Mouse (Mus musculus) splenic B cell, adult 2 months (primary cell): ENCODE results near the gene Bend4.

Experiments used
- DNase-seq: peaks from one replicate; pipeline ENCODE4 v3.0.0-alpha.2; 2011; ENCODE audit warnings: low read depth, low spot score
- H3K27me3 ChIP-seq: 2 replicates; pipeline ENCODE4 v1.6.1; 2012; ENCODE audit warnings: mild to moderate bottlenecking, low read length, moderate library complexity, mixed read lengths; ENCODE audit not compliant: control insufficient read depth, poor library complexity, insufficient read depth, severe bottlenecking
- H3K36me3 ChIP-seq: 2 replicates; pipeline ENCODE4 v1.6.1; 2012; ENCODE audit warnings: mild to moderate bottlenecking, low read length, moderate library complexity, mixed read lengths; ENCODE audit not compliant: control insufficient read depth, poor library complexity, insufficient read depth, severe bottlenecking

Bend4 gene

DNA sequence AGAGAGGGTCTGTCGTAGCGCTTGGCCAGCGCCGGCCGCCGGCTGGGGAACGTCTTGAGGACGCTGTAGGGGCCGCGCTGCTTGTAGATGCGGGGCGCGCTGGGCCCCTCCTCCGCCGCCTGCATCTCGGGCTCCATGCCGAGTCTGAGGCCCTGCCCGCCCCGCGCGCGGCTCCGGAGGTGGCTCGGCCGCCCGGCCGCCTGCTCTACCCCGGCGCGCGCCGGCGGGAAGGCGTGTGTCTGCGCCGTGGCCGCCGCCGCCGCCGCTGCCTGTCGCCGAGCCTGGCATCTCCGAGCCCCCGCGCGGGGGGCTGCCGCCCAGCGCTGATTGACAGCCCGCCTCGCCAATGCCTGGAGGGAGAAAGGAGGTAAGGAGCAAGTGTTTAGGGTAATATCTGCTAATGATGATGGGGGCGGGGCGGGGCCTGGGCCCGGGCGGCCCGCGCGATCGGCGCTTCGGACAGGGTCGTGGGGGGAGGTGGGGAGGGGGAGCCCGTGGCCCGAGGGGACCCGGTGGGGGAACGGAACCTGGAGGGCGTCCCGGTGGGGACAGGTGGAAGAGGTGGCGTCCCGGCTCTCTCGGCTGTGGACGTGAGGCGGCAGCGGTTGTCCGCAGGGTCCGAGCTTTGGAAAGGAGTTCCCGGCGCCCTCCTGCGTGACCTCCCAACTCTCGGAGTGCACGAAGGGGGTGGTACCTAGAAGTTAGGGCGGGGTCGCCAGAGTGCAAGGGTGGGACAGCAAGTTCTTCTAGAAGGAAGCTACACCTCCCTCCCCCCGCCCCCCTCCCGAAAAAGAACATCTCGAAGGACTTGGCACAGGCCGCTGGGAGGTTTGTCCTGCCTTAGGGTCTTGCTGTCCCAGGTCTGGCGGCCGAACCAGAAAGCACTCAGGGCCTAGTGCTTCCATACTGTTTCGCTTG is at the start of gene Bend4:
Bend4 (minus strand) TSS at position 868 of the 918 bp plus-strand sequence.
- Histone ChIP-seq H3K36me3 (no peaks in the 10 kb centered on the region), H3K27me3 (no peaks in the 10 kb centered on the region; the same call in 1 of the 2 replicates)
- peak; percentile 61 for DNase-seq

DNA sequence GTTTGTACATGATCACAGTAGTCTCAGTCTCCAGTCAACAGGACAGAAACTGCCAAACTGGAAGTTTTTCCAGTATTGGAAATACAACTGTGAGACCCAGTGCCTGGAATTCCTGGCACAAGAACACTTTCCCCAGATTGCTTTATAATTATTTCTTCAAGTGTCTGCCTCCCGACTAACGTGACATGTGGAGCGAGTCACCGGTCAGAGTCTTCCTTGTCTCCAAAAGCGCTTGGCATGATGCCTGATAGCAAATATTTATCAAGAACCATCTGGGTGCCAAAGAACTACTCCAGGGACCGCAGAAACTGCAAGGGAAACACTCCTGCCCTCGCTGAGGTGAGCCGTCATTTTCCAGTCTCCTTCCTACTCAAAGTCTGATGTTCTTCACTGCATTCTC is 45.6 kb upstream of the Bend4 start:
- no peak for DNase-seq
- H3K27me3 ChIP-seq: no peaks in the 10 kb centered on the region
- no peaks in the 10 kb centered on the region for H3K36me3 ChIP-seq

DNA sequence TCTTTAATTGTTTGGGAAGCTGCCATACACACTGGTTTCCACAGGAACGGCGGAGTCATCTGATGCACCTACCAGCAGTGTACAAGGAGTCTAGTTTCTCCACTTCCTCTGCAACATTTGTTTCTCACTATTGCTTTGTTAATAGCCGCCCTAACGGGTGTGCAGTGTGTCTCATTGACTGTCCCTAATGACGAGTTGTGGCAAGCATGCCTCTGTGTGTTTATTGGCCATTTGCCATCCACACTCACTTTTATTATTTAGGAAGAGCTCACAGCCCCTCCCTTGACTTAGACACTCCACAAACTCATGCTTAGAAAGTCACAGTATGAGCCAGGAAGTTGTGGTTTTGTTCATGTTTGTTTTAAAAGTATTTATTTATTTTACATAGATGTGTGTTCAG is 45.0 kb upstream of the Bend4 start:
- Histone ChIP-seq H3K27me3 (no peaks in the 10 kb centered on the region), H3K36me3 (no peaks in the 10 kb centered on the region)
- no peak for DNase-seq

DNA sequence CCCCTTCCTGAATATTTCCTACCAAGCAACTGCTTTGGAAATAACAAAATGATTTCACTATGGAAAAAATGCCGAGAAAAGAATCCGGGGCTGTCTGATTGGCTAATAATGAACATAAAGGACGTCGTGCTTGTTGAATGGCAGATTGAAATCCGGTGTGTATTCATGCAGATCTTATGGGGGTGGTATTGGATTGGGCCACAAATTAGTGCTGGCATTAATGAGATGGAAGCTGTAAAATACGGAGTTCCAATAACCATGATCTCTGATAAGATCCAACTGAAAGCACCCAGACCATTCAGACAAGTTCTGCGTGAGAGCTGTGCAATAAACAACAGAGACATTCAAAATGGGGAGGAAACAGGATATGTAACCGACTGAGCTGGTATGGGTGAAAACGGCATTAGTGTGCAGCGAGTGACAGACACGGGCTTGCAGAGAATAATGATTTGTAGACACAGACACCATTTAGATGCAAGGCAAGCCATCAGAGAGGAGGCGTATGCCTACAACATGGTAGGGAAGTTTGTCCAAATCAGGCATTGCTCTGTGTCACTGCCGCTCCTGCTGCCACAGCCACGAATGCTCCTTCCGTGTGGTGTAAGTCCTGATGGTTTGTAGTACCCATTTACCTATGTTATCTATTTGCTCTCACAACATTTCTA is 38.9 kb upstream of the Bend4 start:
- H3K27me3 ChIP-seq: no peaks in the 10 kb centered on the region
- DNase-seq: no peak
- no peaks in the 10 kb centered on the region for H3K36me3 ChIP-seq

DNA sequence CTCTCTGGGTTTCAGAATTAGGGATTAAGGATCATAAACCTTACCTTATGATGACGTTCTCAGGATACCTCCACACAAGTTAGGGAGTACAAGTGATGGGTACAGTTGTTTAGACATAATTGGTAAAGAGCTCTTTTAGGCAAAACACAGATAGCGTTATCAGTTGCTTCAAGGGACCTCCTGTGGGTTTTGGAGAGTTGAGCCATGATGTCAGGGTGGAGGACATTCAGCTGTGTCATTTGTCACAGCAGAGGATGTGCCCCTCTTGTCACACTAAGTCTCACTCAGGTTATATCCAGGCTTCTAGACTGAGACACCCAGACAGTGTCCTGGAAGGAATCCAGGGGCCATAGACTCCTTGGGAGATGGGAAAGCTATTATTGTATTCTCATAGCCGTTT is 36.8 kb upstream of the Bend4 start:
- no peaks in the 10 kb centered on the region for H3K27me3 ChIP-seq
- H3K36me3 ChIP-seq: no peaks in the 10 kb centered on the region
- no peak for DNase-seq

DNA sequence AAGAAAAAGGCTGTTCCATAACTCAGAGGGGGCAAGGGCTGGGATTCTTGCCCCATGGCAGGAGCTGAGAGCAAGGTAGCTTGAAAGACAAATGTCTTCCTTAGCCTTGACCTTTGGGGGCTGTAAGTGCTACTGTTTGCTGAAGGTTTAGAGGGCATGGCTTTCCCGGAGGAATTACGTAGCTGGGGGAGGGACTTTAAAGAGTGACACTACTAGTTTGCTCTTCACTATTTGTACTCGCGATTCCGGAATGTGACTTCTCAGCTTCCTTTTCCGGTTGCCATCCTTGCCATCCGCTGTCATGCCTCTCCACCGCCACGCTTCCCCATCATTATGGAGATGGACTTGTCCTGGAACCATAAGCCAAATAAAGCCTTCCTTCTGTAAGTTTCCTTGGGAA is 35.5 kb upstream of the Bend4 start:
- Histone ChIP-seq H3K36me3 (no peaks in the 10 kb centered on the region), H3K27me3 (no peaks in the 10 kb centered on the region)
- DNase-seq: no peak

DNA sequence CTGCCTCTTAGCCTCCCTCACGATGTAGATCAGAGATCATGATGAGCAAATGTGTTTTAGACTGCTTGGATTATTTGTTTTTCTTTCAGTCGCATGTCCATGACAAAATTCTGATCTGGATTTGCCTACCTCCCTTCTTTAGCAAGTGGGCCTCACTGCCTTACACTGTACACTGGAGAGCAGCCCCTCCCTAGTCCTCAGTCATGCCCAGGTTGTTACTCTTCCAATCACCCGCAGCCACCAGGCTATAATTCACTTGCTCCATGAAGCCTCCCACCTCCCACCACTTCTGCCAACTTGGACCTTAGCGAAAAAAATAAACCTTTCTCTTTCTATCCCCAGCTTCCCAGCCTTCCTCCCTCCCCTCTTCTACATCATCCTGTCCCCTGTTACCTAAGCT is 34.2 kb upstream of the Bend4 start:
- Histone ChIP-seq H3K27me3 (no peaks in the 10 kb centered on the region), H3K36me3 (no peaks in the 10 kb centered on the region)
- DNase-seq: no peak

DNA sequence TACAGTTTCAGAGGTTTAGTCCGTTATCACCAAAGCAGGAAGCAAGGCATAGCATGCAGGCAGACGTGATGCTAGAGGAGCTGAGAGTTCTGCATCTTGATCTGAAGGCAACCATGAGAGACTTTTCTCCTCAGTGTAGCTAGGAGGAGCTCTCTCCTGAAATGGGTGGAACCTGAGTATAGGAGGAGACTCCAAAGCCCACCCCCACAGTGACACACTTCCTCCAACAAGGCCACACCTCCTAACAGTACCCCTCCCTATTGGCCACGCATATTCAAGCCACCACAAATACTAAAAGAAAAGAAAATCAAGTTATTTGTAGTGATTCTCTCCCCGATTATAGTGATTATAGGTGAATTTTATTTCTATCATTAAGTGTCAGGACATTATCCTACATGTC is 28.7 kb upstream of the Bend4 start:
- H3K27me3 ChIP-seq: no peaks in the 10 kb centered on the region
- peak; percentile 15 for DNase-seq
- H3K36me3 ChIP-seq: no peaks in the 10 kb centered on the region

DNA sequence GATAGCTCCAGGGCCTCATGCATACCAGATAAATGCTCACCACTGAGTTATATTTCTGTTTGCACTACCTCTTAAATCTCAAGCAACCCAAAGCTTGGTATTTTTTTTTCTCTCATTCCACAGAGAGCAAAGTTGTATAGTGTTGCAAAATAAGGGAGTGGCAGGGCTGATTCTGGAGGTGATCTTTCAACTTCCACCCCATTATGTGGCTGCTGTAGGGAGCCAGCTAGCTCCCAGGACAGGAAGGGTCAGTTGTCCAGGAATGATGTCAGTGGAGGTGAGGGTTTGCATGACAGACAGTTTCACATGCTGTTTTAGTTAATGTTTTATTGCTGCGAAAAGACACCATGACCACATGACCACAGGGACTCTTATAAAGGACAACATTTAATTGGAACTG is 26.2 kb upstream of the Bend4 start:
- no peak for DNase-seq
- Histone ChIP-seq H3K27me3 (no peaks in the 10 kb centered on the region), H3K36me3 (no peaks in the 10 kb centered on the region)

DNA sequence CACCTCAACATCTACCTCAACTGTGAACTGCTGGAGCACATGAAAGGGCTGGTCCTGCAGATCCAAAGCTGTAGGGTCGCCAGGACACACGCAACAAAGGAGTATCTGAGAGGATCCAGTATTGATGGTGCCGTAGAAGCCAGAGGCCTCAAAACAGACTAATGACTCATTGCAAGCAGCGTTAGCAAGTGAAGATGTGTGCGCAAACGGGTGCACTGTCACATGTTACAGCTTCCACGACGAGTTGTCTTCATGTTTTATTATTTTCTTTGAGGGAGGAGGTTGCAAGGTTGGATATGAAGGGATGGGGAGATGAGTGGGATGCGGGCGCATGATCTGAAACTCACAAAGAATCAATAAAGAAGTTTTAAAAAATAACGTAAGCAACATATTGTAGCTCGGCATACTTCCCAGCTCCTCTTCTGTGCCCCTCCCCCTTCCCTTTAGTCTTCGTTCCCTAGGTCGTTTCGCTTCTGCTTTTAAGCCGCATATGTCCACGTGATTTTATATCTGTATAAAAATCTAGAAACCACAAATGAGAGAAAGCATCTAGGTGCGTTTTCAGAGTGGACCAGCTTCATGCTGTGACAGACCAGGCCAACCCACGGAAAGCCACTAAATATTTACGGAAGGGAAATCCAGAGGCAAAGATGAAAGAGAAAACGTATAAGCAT is 22.0 kb upstream of the Bend4 start:
- no peaks in the 10 kb centered on the region for H3K27me3 ChIP-seq
- peak; percentile 75 for DNase-seq
- no peaks in the 10 kb centered on the region for H3K36me3 ChIP-seq

DNA sequence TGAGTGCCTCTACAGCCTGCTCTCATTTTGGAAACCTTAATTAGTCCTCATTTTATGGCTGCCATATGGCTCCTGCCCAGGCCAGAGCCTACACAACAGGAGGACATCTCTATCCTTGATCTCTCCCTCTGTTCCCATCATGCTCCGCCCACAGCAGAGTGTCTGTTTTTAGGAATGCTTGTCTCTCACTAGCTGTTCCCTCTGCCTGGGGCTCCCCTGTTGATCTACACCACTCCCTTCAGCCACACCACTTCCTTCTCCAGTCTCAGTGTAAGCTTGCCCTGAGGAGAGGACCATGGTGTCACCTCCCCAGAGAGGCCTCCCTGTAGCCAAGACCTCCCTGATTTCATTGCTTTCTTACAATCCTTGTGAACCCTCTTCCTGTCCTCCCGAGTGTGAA is 18.4 kb upstream of the Bend4 start:
- no peak for DNase-seq
- Histone ChIP-seq H3K27me3 (no peaks in the 10 kb centered on the region), H3K36me3 (no peaks in the 10 kb centered on the region)

DNA sequence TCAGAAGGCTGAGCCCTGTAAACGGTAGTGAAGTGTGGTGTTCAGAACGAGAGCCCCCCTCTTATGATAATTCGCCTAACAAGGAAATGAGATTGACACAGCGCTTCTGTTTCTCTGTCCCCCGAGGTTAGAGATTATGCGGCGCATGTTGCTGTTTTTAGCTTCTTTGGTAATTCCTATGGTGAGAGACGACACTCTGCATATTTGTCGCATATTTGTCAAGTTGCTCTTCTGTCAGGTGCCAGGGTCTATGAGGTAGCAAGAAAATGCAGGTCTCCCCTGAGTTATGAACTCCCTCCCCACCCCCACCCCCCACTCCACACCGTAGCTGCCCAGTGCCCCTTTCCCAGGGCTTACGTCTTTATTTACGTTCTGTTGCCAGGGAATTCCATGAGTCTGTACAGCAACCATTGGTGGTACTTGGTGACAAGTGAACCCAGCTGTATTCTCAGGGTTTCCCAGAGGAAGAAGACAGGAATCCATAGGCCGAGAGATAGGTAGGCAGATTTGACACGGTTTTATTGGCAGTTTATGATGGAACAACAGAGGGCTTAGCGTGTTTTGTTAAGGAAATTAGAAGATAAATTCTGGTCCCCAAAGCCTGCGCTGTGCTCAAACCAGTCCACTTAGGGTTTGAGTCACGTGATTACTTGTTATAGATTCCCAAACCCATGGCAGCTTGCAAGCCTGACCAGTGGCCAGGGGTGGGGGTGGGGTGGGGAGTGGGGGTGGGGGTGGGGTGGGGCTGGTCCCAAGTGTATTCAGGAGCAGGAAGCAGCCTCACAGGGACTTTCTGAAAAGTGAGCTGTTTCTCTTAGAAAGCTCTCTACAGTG is 16.3 kb upstream of the Bend4 start:
- no peaks in the 10 kb centered on the region for H3K36me3 ChIP-seq
- DNase-seq: peak; percentile 39
- no peaks in the 10 kb centered on the region for H3K27me3 ChIP-seq

DNA sequence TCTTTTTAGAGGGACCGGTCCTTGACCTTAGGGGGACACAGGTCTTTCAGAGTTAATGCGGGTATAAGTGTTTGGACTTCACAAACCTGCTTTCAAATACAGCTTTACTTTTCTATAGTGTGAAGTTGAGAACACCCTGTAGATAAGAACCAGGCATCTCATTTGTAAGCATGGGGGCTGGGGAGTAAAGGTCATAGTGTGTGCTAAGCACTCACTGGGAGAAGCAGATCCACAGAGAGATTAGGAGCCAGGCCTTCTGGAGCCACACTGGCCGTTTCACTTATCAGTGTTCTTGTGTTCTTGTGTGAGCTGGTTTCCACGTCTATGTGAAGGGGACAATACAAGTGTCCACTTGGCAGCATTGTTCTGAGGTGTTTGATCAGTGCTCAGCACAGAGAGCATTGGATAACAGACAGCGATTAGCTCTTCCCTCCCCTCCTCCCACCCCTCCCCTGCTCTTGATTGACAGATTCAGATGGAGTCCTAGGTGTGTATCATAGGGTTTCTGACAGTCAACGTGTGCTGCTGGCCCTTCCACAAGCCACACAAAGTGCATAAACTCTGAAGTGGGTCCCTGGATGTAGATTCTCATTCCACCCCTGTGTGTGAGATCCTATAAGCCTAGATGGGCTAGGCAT is 14.8 kb upstream of the Bend4 start:
- no peak for DNase-seq
- no peaks in the 10 kb centered on the region for H3K27me3 ChIP-seq
- no peaks in the 10 kb centered on the region for H3K36me3 ChIP-seq

DNA sequence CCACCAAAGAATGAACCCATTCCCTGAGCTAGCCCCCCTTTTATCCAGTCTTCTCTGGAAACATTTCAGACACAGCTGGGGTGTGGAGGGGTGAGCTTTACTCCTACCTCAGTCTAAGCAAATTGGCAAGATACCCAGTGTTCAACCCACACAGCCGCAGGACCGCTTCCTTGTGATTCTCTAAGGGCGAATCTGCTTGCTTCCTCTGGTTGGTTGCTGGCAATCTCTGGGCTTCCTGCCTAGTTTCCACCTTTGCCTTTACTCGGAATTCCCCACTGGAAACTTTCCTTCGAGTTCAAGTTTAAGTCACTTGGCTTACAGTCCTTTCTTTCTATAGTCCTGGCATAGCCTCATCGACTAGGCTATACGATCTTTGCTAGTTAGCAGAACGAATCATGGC is 12.5 kb upstream of the Bend4 start:
- DNase-seq: no peak
- no peaks in the 10 kb centered on the region for H3K27me3 ChIP-seq
- no peaks in the 10 kb centered on the region for H3K36me3 ChIP-seq
